Mouse (Mus musculus): Measurements from ENCODE around the gene Ift122.

DNA sequence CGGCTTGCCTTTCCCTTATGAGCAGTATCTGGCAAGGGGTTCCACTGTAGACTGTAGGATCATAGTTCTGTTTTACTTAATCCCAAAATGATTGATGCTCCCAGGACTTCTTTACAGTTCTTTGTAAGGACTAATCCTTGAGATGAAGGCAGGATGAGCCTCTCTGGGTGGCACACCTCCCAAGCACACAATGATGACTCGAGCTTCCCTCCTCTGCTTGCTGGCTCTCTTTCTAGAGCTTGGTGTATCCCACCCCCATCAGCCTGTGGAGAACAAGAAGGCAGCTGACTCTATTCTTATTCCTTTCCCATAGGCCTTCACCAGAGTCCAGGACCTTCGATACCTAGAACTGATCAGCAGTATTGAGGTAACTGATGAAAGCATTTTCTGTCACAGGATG, 49.3 kb downstream of the Ift122 start:
- TF ChIP-seq POLR2A (IDR thresholded peaks at IDR 0.05; ENCODE audit: low read depth, low read length), result no peak
- no peak for TF ChIP-seq CTCF (IDR thresholded peaks at IDR 0.05; ENCODE audit: extremely low read depth, insufficient read length, insufficient replicate concordance, low read depth, low read length)

All from small intestine, adult 2 months (tissue).